Mouse (Mus musculus) bone marrow macrophage, adult 2 months (primary cell): ENCODE measurements around the gene Gpr88.

Experiments
- CTCF ChIP-seq: IDR thresholded peaks from 2 replicates; pipeline ENCODE4 v1.5.1; 2012; ENCODE audit warnings: low read depth, mild to moderate bottlenecking, low read length, moderate library complexity
- POLR2A ChIP-seq: IDR thresholded peaks from 2 replicates; pipeline ENCODE4 v1.6.1; 2012; ENCODE audit warnings: mild to moderate bottlenecking, low read depth, low read length, borderline replicate concordance

DNA sequence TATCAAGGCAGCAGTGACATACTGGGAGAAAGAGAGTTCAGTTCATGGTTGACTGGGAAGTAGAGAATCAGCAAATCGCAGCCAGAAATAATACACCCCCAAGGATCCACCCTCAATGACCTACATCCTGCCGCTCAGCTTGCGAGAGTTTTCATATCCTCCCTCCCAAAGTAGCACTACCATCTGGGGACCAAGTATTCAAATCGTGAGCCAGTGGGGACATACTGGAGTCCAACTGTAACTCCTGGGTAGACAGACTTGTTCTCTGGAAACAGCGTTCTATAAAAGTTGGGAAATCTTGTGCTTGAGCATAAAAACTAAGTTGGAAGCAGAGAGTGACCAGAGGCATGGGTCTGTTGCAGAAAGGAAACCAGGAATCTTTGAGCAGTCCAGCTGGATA, 20.5 kb downstream of the Gpr88 start:
- TF ChIP-seq POLR2A = no peak
- no peak for TF ChIP-seq CTCF
